Mouse (Mus musculus): Measurements from ENCODE around the gene Pmch.

Gene Pmch

GRCm38 (mm10) chr10:88090772-88091171 is at the start of gene Pmch:
Gene Pmch, plus strand, starts transcription at chr10:88091072.
- in situ Hi-C loops (cut with MseI, MboI): no loop called here

GRCm38 (mm10) chr10:88044297-88044696 is 46.6 kb upstream of the Pmch start:
- in situ Hi-C loops (cut with MseI, MboI): no loop called here

- in situ Hi-C loops (cut with MseI, MboI): no loop called here
Observed at GRCm38 (mm10) chr10:88046098-88046771, 44.6 kb upstream of the Pmch start.

- in situ Hi-C loops (cut with MseI, MboI): no loop called here
Observed at GRCm38 (mm10) chr10:88054233-88054985, 36.5 kb upstream of the Pmch start.

- in situ Hi-C loops (cut with MseI, MboI): no loop called here
Observed at GRCm38 (mm10) chr10:88056950-88057649, 33.8 kb upstream of the Pmch start.

- in situ Hi-C loops (cut with MseI, MboI): no loop called here
Observed at GRCm38 (mm10) chr10:88063436-88063835, 27.4 kb upstream of the Pmch start.

- in situ Hi-C loops (cut with MseI, MboI): no loop called here
Observed at GRCm38 (mm10) chr10:88064872-88065271, 26.0 kb upstream of the Pmch start.

GRCm38 (mm10) chr10:88067377-88067776 is 23.5 kb upstream of the Pmch start:
- in situ Hi-C loops (cut with MseI, MboI): no loop called here

- in situ Hi-C loops (cut with MseI, MboI): no loop called here
Observed at GRCm38 (mm10) chr10:88106169-88106568, 15.3 kb downstream of the Pmch start.

- in situ Hi-C loops (cut with MseI, MboI): no loop called here
Observed at GRCm38 (mm10) chr10:88113290-88113689, 22.4 kb downstream of the Pmch start.

- in situ Hi-C loops (cut with MseI, MboI): no loop called here
Observed at GRCm38 (mm10) chr10:88119721-88120120, 28.8 kb downstream of the Pmch start.

- in situ Hi-C loops (cut with MseI, MboI): no loop called here
Observed at GRCm38 (mm10) chr10:88135630-88136029, 44.8 kb downstream of the Pmch start.
